Mouse (Mus musculus) cerebellum, adult 2 months (tissue): ENCODE measurements around the gene Ypel2. TPM values are rescaled to one million over a fixed set of nuclear protein-coding genes. Genes with fewer than 3 reads are reported as not detected.

ENCODE experiments used
- DNase-seq, 2 experiments: peaks; one replicate each; pipeline ENCODE4 v3.0.0; 2021
- H3K27ac ChIP-seq: fragments of 200-500 bp; 2 replicates; pipeline ENCODE4 v1.5.1; 2012; ENCODE audit warnings: low read length, control low read depth, inconsistent platforms; ENCODE audit not compliant: insufficient read depth
- H3K27me3 ChIP-seq: fragments of 200-500 bp; 2 replicates; pipeline ENCODE4 v1.6.1; 2012; ENCODE audit warnings: inconsistent platforms, mild to moderate bottlenecking, low read length, moderate library complexity; ENCODE audit not compliant: control insufficient read depth, insufficient read depth
- H3K4me1 ChIP-seq: fragments of 200-500 bp; 2 replicates; pipeline ENCODE4 v1.6.1; 2011; ENCODE audit warnings: low read length; ENCODE audit not compliant: control insufficient read depth, insufficient read depth
- H3K4me3 ChIP-seq: fragments of 200-500 bp; replicated peaks from 2 replicates; pipeline ENCODE3; 2011; ENCODE audit warnings: mild to moderate bottlenecking, low read depth, low read length, control low read depth; ENCODE audit not compliant: insufficient read depth
- CTCF ChIP-seq: fragments of 200-500 bp; IDR thresholded peaks from 2 replicates; pipeline ENCODE4 v1.5.1; 2011; ENCODE audit warnings: low read depth, mild to moderate bottlenecking, control low read depth, low read length, moderate library complexity, borderline replicate concordance; ENCODE audit not compliant: insufficient read depth
- POLR2A ChIP-seq: fragments of 200-500 bp; IDR thresholded peaks from 2 replicates; pipeline ENCODE4 v1.6.1; 2011; ENCODE audit warnings: low read length, control low read depth, borderline replicate concordance; ENCODE audit not compliant: insufficient read depth
- WGBS: fragments of 180-500 bp; shearing (Covaris S2); methylation state at CpG from one replicate; pipeline ENCODE4 v1.1.7; 2018; 5-methylcytosine and 5-hydroxymethylcytosine counted together
- polyA plus RNA-seq: library from polyadenylated mRNA; depleted of rRNA; stranded (reverse); fragments of >200 nt; gene quantifications from 2 replicates; pipeline ENCODE4 v1.2.3, GENCODE M21; 2012

The Ypel2 gene
- polyA plus RNA-seq, 1 experiment = 26.7 TPM

DNA sequence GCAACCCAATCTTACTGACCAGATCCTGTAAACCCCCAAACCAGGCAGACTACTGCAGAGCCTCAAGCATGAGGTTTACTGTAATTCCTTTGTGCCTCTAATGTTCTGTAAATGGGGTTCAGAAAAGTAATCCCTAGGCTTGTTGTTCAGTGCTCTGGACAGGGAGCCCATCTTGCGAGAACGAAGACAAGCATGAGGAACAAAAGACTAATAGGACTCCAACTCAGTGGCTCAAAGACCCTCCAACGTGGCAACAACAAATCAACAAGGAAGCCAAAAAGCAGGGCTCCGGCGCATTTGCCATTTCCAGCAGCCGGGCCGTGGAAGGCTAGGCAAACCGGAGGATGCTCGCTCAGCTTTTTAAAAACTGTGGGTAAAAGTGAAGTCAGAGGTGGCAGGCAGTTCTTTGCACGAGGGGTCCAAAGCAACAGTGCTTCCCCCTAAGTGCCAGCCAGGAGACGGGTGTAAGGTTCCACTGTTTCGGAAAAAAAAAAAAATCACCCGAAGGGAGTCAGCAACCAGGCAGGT lies 982 bp downstream of the Ypel2 start:
- peak overlapping the region; percentile 80 for H3K4me3 ChIP-seq
- under 1% methylated on average over 13 of the region's 13 CpGs for WGBS
- peak in 1 of 2 experiments; percentile 50 for DNase-seq
- H3K27ac ChIP-seq = peak overlapping the region; percentile 65
- TF ChIP-seq CTCF (no peak), POLR2A (no peak)
- H3K4me1 ChIP-seq = peaks cover 15% of the 10 kb centered on the region
- H3K27me3 ChIP-seq = no peaks in the 10 kb centered on the region

DNA sequence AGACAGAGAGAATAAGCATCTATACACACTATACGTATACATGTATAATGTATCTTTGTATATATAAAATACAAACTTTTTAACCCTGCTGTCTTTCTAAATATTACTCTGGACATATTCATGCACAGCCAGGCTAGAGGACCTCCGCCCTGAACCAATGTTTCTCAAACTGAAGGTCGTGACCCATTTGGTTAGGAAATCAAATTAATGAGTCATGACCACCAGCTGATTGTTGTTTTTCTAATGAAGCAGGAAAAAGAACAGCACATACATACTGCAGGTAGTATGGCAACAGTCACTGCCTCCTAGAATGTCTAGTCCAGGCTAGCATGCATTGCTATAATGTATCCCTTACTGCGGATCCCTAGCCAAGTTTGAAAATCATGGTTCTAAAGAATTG lies 2.3 kb downstream of the Ypel2 start:
- 60% methylated on average over 4 of the region's 4 CpGs for WGBS
- Histone ChIP-seq H3K27me3 (no peaks in the 10 kb centered on the region), H3K27ac (no peak overlapping the region), H3K4me1 (peaks cover 19% of the 10 kb centered on the region), H3K4me3 (no peak overlapping the region)
- DNase-seq = no peak
- TF ChIP-seq CTCF = no peak
- no peak for TF ChIP-seq POLR2A

- no peak for DNase-seq
- H3K4me3 ChIP-seq = peak overlapping the region; percentile 36
- TF ChIP-seq CTCF (no peak), POLR2A (no peak)
These were observed 3.2 kb downstream of the Ypel2 start for GRCm38 (mm10) chr11:86990309-86990708.

GRCm38 (mm10) chr11:86984990-86985389 lies 8.5 kb downstream of the Ypel2 start:
- WGBS = 12% methylated on average over 3 of the region's 3 CpGs
- H3K4me1 ChIP-seq = peaks cover 46% of the 10 kb centered on the region
- no peak for TF ChIP-seq POLR2A
- TF ChIP-seq CTCF = no peak

More at GRCm38 (mm10) chr11:86990309-86990708, 3.2 kb downstream of the Ypel2 start:
- WGBS = 39% methylated on average over 3 of the region's 3 CpGs
- no peak overlapping the region for H3K27ac ChIP-seq
- H3K27me3 ChIP-seq = no peaks in the 10 kb centered on the region
- H3K4me1 ChIP-seq = peaks cover 25% of the 10 kb centered on the region

DNA sequence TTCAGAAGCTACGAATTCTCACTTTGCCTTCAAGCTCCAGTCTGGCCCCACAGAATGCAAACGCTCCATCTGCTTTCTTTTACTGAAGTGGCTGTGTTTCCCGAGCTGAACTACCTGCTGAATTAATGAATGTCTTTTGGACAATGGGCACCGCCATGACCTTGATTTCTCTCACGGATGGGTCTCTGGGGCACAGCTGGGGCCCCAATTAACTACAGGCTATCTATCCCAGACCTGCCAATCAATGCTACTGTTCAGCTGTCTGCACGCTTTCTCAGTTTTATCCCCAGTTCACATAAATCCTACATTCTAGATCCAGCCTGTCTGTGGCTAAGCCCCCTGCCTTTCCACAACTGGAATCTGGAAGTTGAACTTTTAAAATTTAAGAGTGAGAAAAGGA lies 10.5 kb downstream of the Ypel2 start:
- no peak for TF ChIP-seq POLR2A
- no peak for TF ChIP-seq CTCF
- WGBS = 69% methylated on average over 6 of the region's 6 CpGs

More at GRCm38 (mm10) chr11:86984990-86985389, 8.5 kb downstream of the Ypel2 start:
- Histone ChIP-seq H3K4me3 (no peak overlapping the region), H3K27me3 (no peaks in the 10 kb centered on the region), H3K27ac (no peak overlapping the region)
- DNase-seq = peak; percentile 52 to 67

GRCm38 (mm10) chr11:86981229-86981791 lies 12.2 kb downstream of the Ypel2 start:
- no peaks in the 10 kb centered on the region for H3K27me3 ChIP-seq
- H3K4me1 ChIP-seq = peaks cover 35% of the 10 kb centered on the region
- TF ChIP-seq POLR2A = no peak
- no peak for TF ChIP-seq CTCF
- peak in 1 of 2 experiments; percentile 58 for DNase-seq
- no peak overlapping the region for H3K4me3 ChIP-seq
- peak overlapping the region; percentile 72 for H3K27ac ChIP-seq
- 16% methylated on average over 5 of the region's 5 CpGs for WGBS

More for the DNA sequence above, 10.5 kb downstream of the Ypel2 start:
- peak in 1 of 2 experiments; percentile 8 for DNase-seq
- Histone ChIP-seq H3K4me3 (no peak overlapping the region), H3K27me3 (no peaks in the 10 kb centered on the region), H3K27ac (no peak overlapping the region), H3K4me1 (peaks cover 41% of the 10 kb centered on the region)

- Histone ChIP-seq H3K4me3 (no peak overlapping the region), H3K27ac (no peak overlapping the region)
- 90% methylated on average over 6 of the region's 6 CpGs for WGBS
These were observed 13.0 kb downstream of the Ypel2 start for GRCm38 (mm10) chr11:86980526-86980925.

DNA sequence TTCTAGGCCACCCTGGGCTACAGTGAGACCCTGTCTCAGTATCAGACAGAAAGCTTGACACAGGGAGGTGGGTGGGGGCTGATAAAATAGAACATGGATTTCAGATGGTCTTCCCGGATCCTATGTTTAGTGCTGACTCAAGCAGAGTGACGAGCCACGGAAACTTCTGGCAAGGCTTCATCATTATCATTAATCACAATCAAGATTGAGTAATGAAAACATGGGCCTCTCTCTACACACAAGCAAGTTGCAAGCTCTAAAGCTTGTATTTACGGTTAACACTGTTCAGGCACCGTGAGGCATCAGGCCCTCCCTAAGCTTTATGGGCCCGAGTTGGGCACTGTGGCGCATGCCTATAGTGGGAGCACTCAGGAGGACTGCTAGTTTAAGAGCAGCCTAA lies 13.7 kb downstream of the Ypel2 start:
- TF ChIP-seq CTCF (no peak), POLR2A (no peak)
- H3K4me1 ChIP-seq = peaks cover 24% of the 10 kb centered on the region; the same call in 1 of the 2 replicates
- H3K27me3 ChIP-seq = no peaks in the 10 kb centered on the region
- H3K4me3 ChIP-seq = no peak overlapping the region
- WGBS = 90% methylated on average over 7 of the region's 7 CpGs
- DNase-seq = peak in 1 of 2 experiments; percentile 9
- H3K27ac ChIP-seq = no peak overlapping the region

More at GRCm38 (mm10) chr11:86980526-86980925, 13.0 kb downstream of the Ypel2 start:
- H3K27me3 ChIP-seq = no peaks in the 10 kb centered on the region
- peak in 1 of 2 experiments; percentile 8 for DNase-seq
- no peak for TF ChIP-seq CTCF
- no peak for TF ChIP-seq POLR2A
- H3K4me1 ChIP-seq = peaks cover 28% of the 10 kb centered on the region; the same call in 1 of the 2 replicates
